Mouse (Mus musculus) neural tube, embryonic 11.5 days (tissue): Measurements from ENCODE around the gene Stx6. TPM values are rescaled to one million over a fixed set of nuclear protein-coding genes. Genes with fewer than 3 reads are reported as not detected.
"Not testable (repeated sequence)": the region's sequence is repeated elsewhere in the genome, so short reads cannot be mapped to it uniquely, and the experiment has no call there.

Source experiments
- ATAC-seq: fragments of 200-750 bp; cut with Nextera tagmentation; 2 replicates; pipeline ENCODE4 v1.8.0; 2017; ENCODE audit warnings: moderate number of reproducible peaks, mild to moderate bottlenecking, moderate TSS enrichment, moderate library complexity; ENCODE audit not compliant: insufficient read depth, low FRiP score, low TSS enrichment
- DNase-seq: peaks from one replicate; pipeline ENCODE4 v3.0.0-alpha.2; 2015; ENCODE audit warnings: low spot score
- H3K27ac ChIP-seq: fragments of 300-500 bp; sonication (generic); 2 replicates; pipeline ENCODE4 v1.5.1; 2014; ENCODE audit warnings: low read depth, mild to moderate bottlenecking, low read length
- H3K27me3 ChIP-seq: fragments of 300-500 bp; sonication (generic); 2 replicates; pipeline ENCODE4 v1.6.1; 2014; ENCODE audit warnings: mild to moderate bottlenecking, low read length, mixed read lengths; ENCODE audit not compliant: control insufficient read depth, insufficient read depth
- H3K36me3 ChIP-seq: fragments of 300-500 bp; sonication (generic); 2 replicates; pipeline ENCODE4 v1.6.1; 2014; ENCODE audit warnings: mild to moderate bottlenecking, low read length, moderate library complexity, mixed read lengths; ENCODE audit not compliant: control insufficient read depth, insufficient read depth
- H3K4me1 ChIP-seq: fragments of 300-500 bp; sonication (generic); 2 replicates; pipeline ENCODE4 v1.6.1; 2014; ENCODE audit warnings: low read length, mixed read lengths; ENCODE audit not compliant: control insufficient read depth, insufficient read depth
- H3K4me2 ChIP-seq: fragments of 300-500 bp; sonication (generic); 2 replicates; pipeline ENCODE4 v1.6.1; 2014; ENCODE audit warnings: low read depth, mild to moderate bottlenecking, moderate library complexity
- H3K4me3 ChIP-seq: fragments of 300-500 bp; sonication (generic); 2 replicates; pipeline ENCODE4 v1.5.1; 2014; ENCODE audit warnings: low read depth, low read length
- H3K9ac ChIP-seq: fragments of 300-500 bp; sonication (generic); 2 replicates; pipeline ENCODE4 v1.6.1; 2014; ENCODE audit warnings: mild to moderate bottlenecking, low read length
- H3K9me3 ChIP-seq: fragments of 300-500 bp; sonication (generic); 2 replicates; pipeline ENCODE4 v1.6.1; 2016; ENCODE audit warnings: low read length; ENCODE audit not compliant: control insufficient read depth
- WGBS: fragments of 180-500 bp; shearing (Covaris S2); extraction: QIAGEN DNeasy Blood & Tissue Kit; methylation state at CpG from one replicate; pipeline ENCODE4 v1.1.7; 2014; 5-methylcytosine and 5-hydroxymethylcytosine counted together
- polyA plus RNA-seq: library from polyadenylated mRNA; unstranded; fragments of >200 nt; fragmentation: Nextera tagmentation; extraction: Ambion mirVana; gene quantifications from 2 replicates; pipeline ENCODE4 v1.2.1, GENCODE M21; 2014

The Stx6 gene
- polyA plus RNA-seq, 1 experiment from 2014 or later: 111 TPM

DNA sequence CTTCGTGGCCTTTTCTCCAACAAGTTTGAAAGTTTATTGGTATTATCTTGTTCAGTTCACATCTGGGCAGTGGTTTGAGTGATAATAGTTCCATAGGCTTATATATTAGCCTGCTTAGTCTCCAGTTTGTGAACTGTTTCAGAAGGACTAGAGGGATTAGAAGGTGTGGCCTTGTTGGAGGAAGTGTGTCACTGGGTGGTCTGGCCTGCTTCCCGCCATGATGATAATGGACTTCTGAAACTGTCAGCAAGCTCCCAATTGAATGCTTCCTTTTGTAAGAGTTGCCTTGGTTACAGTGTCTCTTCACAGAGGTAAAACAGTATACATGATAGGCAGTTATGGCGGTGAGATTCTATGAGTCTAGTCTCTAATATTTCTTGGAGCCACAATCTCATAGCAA, 9.1 kb upstream of the Stx6 start:
- Histone ChIP-seq H3K4me2 (no peak overlapping the region), H3K4me3 (no peak overlapping the region), H3K36me3 (no peaks in the 10 kb centered on the region), H3K9ac (no peak overlapping the region), H3K27ac (no peak overlapping the region), H3K27me3 (no peaks in the 10 kb centered on the region), H3K4me1 (no peaks in the 10 kb centered on the region), H3K9me3 (no peaks in the 10 kb centered on the region)
- WGBS: 86% methylated on average over 3 of the region's 3 CpGs
- DNase-seq (no peak), ATAC-seq (no peak)

- Histone ChIP-seq H3K4me2 (no peak overlapping the region), H3K9me3 (no peaks in the 10 kb centered on the region), H3K27ac (no peak overlapping the region), H3K9ac (no peak overlapping the region), H3K4me3 (no peak overlapping the region), H3K4me1 (no peaks in the 10 kb centered on the region), H3K27me3 (no peaks in the 10 kb centered on the region), H3K36me3 (no peaks in the 10 kb centered on the region)
- DNase-seq (no peak), ATAC-seq (no peak)
- WGBS: 89% methylated on average over 5 of the region's 5 CpGs
Measured at GRCm38 (mm10) chr1:155150821-155151220, 7.7 kb upstream of the Stx6 start.

DNA sequence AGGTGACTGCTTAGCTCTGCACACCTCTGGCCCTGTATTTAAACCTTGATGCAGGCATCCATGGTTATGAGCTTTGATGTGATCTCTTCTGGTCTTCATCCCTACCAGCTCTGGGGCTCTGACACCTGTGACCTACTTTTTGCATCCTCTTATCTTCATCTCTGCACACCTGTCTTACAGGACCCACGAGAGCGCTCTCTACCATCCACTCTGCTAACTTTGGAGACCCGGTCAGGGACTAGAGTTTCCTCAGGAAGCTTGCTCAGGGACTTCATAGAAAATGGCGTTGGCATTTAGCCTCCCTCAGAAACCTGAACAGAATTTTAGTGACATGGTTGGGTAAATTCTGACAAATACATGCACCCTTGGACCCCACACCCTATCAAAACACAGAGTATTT, 4.6 kb upstream of the Stx6 start:
- DNase-seq: no peak
- H3K9me3 ChIP-seq: no peaks in the 10 kb centered on the region
- H3K9ac ChIP-seq: no peak overlapping the region
- H3K36me3 ChIP-seq: no peaks in the 10 kb centered on the region
- H3K4me2 ChIP-seq: no peak overlapping the region
- ATAC-seq: no peak
- H3K27ac ChIP-seq: no peak overlapping the region
- H3K4me1 ChIP-seq: no peaks in the 10 kb centered on the region
- 78% methylated on average over 4 of the region's 4 CpGs for WGBS
- no peak overlapping the region for H3K4me3 ChIP-seq
- H3K27me3 ChIP-seq: no peaks in the 10 kb centered on the region

GRCm38 (mm10) chr1:155158970-155159484, 512 bp downstream of the Stx6 start:
- Histone ChIP-seq H3K36me3 (no peaks in the 10 kb centered on the region), H3K4me2 (peak overlapping the region; percentile 67), H3K9ac (peak overlapping the region; percentile 93), H3K27ac (peak overlapping the region; percentile 85), H3K4me3 (peak overlapping the region; percentile 98), H3K27me3 (no peaks in the 10 kb centered on the region), H3K9me3 (no peaks in the 10 kb centered on the region), H3K4me1 (no peaks in the 10 kb centered on the region; the same call in 1 of the 2 replicates)
- peak; percentile 74 for DNase-seq
- under 1% methylated on average over 41 of the region's 46 CpGs for WGBS
- ATAC-seq: no peak; the same call in 1 of the 2 replicates

GRCm38 (mm10) chr1:155167453-155167852, 8.9 kb downstream of the Stx6 start:
- DNase-seq: no peak
- Histone ChIP-seq H3K36me3 (no peaks in the 10 kb centered on the region), H3K9ac (no peak overlapping the region), H3K27ac (no peak overlapping the region), H3K27me3 (no peaks in the 10 kb centered on the region), H3K4me1 (no peaks in the 10 kb centered on the region), H3K4me3 (no peak overlapping the region), H3K4me2 (no peak overlapping the region), H3K9me3 (no peaks in the 10 kb centered on the region)
- ATAC-seq: no peak
- 91% methylated on average over 3 of the region's 3 CpGs for WGBS

- H3K4me1 ChIP-seq: no peaks in the 10 kb centered on the region
- DNase-seq (no peak), ATAC-seq (no peak)
- no peak overlapping the region for H3K9ac ChIP-seq
- H3K27me3 ChIP-seq: no peaks in the 10 kb centered on the region
- H3K9me3 ChIP-seq: no peaks in the 10 kb centered on the region
- H3K27ac ChIP-seq: no peak overlapping the region
- H3K4me3 ChIP-seq: no peak overlapping the region
- H3K36me3 ChIP-seq: no peaks in the 10 kb centered on the region
- no peak overlapping the region for H3K4me2 ChIP-seq
Measured at GRCm38 (mm10) chr1:155169935-155170334, 11.4 kb downstream of the Stx6 start.

DNA sequence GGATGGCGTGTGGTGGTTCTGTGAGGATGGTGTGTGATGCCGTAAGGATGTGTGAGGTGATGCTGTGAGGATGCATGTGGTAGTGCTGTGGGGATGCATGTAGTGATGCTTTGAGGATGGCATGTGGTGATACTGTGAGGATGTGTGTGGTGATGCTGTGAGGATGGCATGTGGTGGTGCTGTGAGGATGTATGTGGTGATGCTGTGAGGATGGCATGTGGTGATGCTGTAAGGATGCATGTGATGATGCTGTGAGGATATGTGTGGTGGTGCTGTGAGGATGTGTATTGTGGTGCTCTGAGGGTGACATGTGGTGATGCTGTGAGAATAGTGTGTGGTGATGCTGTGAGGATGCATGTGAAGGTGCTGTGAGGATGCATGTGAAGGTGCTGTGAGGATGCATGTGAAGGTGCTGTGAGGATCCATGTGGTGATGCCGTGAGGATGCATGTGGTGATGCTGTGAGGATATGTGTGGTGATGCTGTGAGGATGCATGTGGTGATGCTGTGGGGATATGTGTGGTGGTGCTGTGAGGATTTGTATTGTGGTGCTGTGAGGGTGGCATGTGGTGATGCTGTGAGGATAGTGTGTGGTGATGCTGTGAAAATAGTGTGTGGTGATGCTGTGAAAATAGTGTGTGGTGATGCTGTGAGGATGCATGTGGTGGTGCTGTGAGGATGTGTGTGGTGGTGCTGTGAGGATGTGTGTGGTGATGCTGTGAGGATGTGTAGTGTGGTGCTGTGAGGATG, 14.6 kb downstream of the Stx6 start:
- 89% methylated on average over 3 of the region's 3 CpGs for WGBS
- Histone ChIP-seq H3K4me2 (no peak overlapping the region), H3K4me3 (no peak overlapping the region), H3K9ac (no peak overlapping the region), H3K4me1 (no peaks in the 10 kb centered on the region), H3K36me3 (no peaks in the 10 kb centered on the region), H3K9me3 (no peaks in the 10 kb centered on the region), H3K27ac (no peak overlapping the region), H3K27me3 (no peaks in the 10 kb centered on the region)
- ATAC-seq (no peak), DNase-seq (no peak)

- H3K36me3 ChIP-seq, ATAC-seq, H3K9ac ChIP-seq, DNase-seq, H3K27me3 ChIP-seq, H3K4me3 ChIP-seq, H3K27ac ChIP-seq, H3K4me2 ChIP-seq, H3K9me3 ChIP-seq, H3K4me1 ChIP-seq: not testable (repeated sequence)
- WGBS: 100% methylated on average over 1 of the region's 1 CpGs
Measured at GRCm38 (mm10) chr1:155173644-155174016, 15.1 kb downstream of the Stx6 start.

DNA sequence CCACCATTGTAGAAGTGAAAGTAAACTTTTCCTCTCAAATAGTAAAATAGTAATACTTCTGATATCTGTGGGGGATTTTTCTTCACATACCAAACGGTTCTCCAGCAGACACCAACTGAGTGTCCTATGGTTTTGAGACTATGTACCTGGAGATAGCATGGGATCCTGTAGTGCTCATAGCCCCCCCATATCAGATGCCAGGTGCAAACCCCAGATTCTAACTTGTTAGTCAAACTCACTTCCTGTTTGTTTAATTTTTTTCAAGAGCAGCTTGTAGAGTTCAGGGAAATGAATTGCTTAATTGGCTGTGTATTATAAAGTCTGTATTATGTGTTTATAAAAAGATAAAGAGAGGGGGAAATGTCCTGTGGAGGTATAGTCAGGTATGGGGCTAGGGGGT, 15.9 kb downstream of the Stx6 start:
- Histone ChIP-seq H3K4me3 (no peak overlapping the region), H3K9me3 (no peaks in the 10 kb centered on the region), H3K27ac (no peak overlapping the region), H3K9ac (no peak overlapping the region), H3K27me3 (no peaks in the 10 kb centered on the region), H3K4me2 (no peak overlapping the region), H3K36me3 (peaks cover 1% of the 10 kb centered on the region), H3K4me1 (no peaks in the 10 kb centered on the region)
- no peak for DNase-seq
- ATAC-seq: no peak
- 84% methylated on average over 1 of the region's 1 CpGs for WGBS
